Mouse (Mus musculus) ES-Bruce4 (cell line): ENCODE measurements at regions not wholly inside any gene's neighbourhood (a gene's known extent, or its start where the extent isn't known, plus 50 kb on each side); places are given as distances from the start of the nearest gene placed in this dataset.
A peak's percentile ranks its signal among the peaks of the same experiment; 100 is the strongest.

Experiments used
- EP300 ChIP-seq: IDR thresholded peaks from 2 replicates; pipeline ENCODE4 v1.6.1; 2011; ENCODE audit warnings: low read depth, low read length; ENCODE audit not compliant: insufficient read depth
- POLR2A ChIP-seq: IDR thresholded peaks from one replicate; pipeline ENCODE4 v1.8.1; 2011; ENCODE audit warnings: low read length; ENCODE audit not compliant: insufficient read depth

DNA sequence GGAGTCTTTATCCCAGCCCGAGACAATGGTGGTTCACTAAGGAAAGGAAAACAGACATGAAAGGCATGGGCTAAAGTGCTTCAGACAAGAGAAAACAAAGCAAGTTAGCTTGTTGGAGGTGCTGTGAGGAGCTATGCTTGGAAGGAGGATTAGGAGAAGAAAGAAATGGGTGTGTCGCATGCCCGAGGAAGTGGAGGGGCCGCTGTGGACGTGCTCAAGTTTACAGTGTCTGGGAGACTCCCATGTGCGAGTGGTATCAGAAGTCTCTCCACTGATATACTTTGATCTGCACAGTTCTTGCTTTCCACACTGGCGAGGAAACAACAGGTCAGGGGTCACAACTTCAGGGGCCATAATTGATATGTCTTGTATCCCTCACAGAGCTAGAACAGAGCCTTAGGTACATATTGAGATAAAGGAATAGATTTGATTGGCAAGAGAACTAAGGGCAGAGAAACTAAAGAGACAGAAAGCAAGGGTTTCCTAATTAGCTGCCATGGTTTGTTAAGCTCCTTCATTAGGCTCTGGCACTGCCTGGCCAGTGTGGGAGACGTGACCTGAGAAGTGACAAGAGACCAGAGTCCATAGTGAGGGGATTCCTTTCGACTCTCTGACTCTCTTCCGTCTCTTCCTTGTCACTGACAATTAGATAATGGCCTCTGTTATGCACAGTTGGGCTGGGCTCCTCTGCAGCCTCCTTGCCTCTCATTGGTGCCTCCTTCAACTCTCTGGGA is 93.1 kb downstream of the Enc1 start:
- no peak for TF ChIP-seq POLR2A
- peak; percentile 51; the same call in 1 of the 2 replicates for TF ChIP-seq EP300
